Mouse (Mus musculus) lung, postnatal 4 days (tissue): ENCODE data around the gene Foxb2.
"Not testable (repeated sequence)": the region's sequence is repeated elsewhere in the genome, so short reads cannot be mapped to it uniquely, and the experiment has no call there.

Experiments used
- DNase-seq, 2 experiments: peaks; one replicate each; pipeline ENCODE4 v3.0.0; 2021

Gene Foxb2

GRCm38 (mm10) chr19:16873221-16873861 lies at the start of gene Foxb2:
Foxb2 (minus strand) TSS chr19:16873805.
- DNase-seq = no peak

- DNase-seq = no peak
Measured at GRCm38 (mm10) chr19:16911507-16911906, 37.9 kb upstream of the Foxb2 start.

GRCm38 (mm10) chr19:16903106-16903505 lies 29.5 kb upstream of the Foxb2 start:
- DNase-seq = peak; percentile 18 to 25

GRCm38 (mm10) chr19:16899716-16900115 lies 26.1 kb upstream of the Foxb2 start:
- no peak for DNase-seq

- DNase-seq = no peak
Measured at GRCm38 (mm10) chr19:16898576-16898975, 25.0 kb upstream of the Foxb2 start.

- DNase-seq = no peak
Measured at GRCm38 (mm10) chr19:16876458-16876770, 2.8 kb upstream of the Foxb2 start.

- no peak for DNase-seq
Measured at GRCm38 (mm10) chr19:16875631-16876457, 2.2 kb upstream of the Foxb2 start.

- DNase-seq = no peak
Measured at GRCm38 (mm10) chr19:16874991-16875540, 1.5 kb upstream of the Foxb2 start.

GRCm38 (mm10) chr19:16873942-16874861 lies 597 bp upstream of the Foxb2 start:
- DNase-seq = peak in 1 of 2 experiments; percentile 13

- DNase-seq = peak in 1 of 2 experiments; percentile 18
Measured at GRCm38 (mm10) chr19:16872331-16873180, 1.0 kb downstream of the Foxb2 start.

- DNase-seq = no peak
Measured at GRCm38 (mm10) chr19:16871192-16871760, 2.3 kb downstream of the Foxb2 start.

- no peak for DNase-seq
Measured at GRCm38 (mm10) chr19:16870501-16871191, 3.0 kb downstream of the Foxb2 start.

GRCm38 (mm10) chr19:16868534-16868933 lies 5.1 kb downstream of the Foxb2 start:
- peak in 1 of 2 experiments; percentile 27 for DNase-seq

GRCm38 (mm10) chr19:16858646-16859045 lies 15.0 kb downstream of the Foxb2 start:
- no peak for DNase-seq

- DNase-seq = no peak
Measured at GRCm38 (mm10) chr19:16856752-16857151, 16.9 kb downstream of the Foxb2 start.

GRCm38 (mm10) chr19:16844091-16844490 lies 29.5 kb downstream of the Foxb2 start:
- DNase-seq = not testable (repeated sequence)

- no peak for DNase-seq
Measured at GRCm38 (mm10) chr19:16841516-16842249, 31.9 kb downstream of the Foxb2 start.

GRCm38 (mm10) chr19:16841001-16841400 lies 32.6 kb downstream of the Foxb2 start:
- no peak for DNase-seq

- no peak for DNase-seq
Measured at GRCm38 (mm10) chr19:16827657-16828056, 45.9 kb downstream of the Foxb2 start.

GRCm38 (mm10) chr19:16825228-16825627 lies 48.4 kb downstream of the Foxb2 start:
- DNase-seq = no peak
